Mouse (Mus musculus) forebrain, embryonic 12.5 days (tissue): Measurements from ENCODE around the gene Sarnp. TPM values are rescaled to one million over a fixed set of nuclear protein-coding genes. Genes with fewer than 3 reads are reported as not detected.
"Not testable (repeated sequence)": the region's sequence is repeated elsewhere in the genome, so short reads cannot be mapped to it uniquely, and the experiment has no call there.

ENCODE experiments used
- ATAC-seq: fragments of 200-750 bp; cut with Nextera tagmentation; 2 replicates; pipeline ENCODE4 v1.8.0; 2017; ENCODE audit warnings: moderate TSS enrichment; ENCODE audit not compliant: low FRiP score
- H3K27ac ChIP-seq: fragments of 300-500 bp; sonication (generic); 2 replicates; pipeline ENCODE4 v1.5.1; 2016; ENCODE audit warnings: mild to moderate bottlenecking
- H3K27me3 ChIP-seq: fragments of 300-500 bp; sonication (generic); 2 replicates; pipeline ENCODE4 v1.6.1; 2016; ENCODE audit warnings: mild to moderate bottlenecking
- H3K36me3 ChIP-seq: fragments of 300-500 bp; sonication (generic); replicated peaks from 2 replicates; pipeline ENCODE4 v1.6.1; 2016; ENCODE audit warnings: mild to moderate bottlenecking
- H3K4me1 ChIP-seq: fragments of 300-500 bp; sonication (generic); 2 replicates; pipeline ENCODE4 v1.6.1; 2016
- H3K4me2 ChIP-seq: fragments of 300-500 bp; sonication (generic); 2 replicates; pipeline ENCODE4 v1.6.1; 2016; ENCODE audit warnings: mild to moderate bottlenecking, moderate library complexity
- H3K4me3 ChIP-seq: fragments of 300-500 bp; sonication (generic); replicated peaks from 2 replicates; pipeline ENCODE4 v1.5.1; 2016; ENCODE audit warnings: mild to moderate bottlenecking
- H3K9ac ChIP-seq: fragments of 300-500 bp; sonication (generic); 2 replicates; pipeline ENCODE4 v1.6.1; 2016; ENCODE audit warnings: mild to moderate bottlenecking
- H3K9me3 ChIP-seq: fragments of 300-500 bp; sonication (generic); 2 replicates; pipeline ENCODE4 v1.6.1; 2016
- WGBS: fragments of 180-500 bp; shearing (Covaris S2); methylation state at CpG from one replicate; pipeline ENCODE4 v1.1.7; 2016; 5-methylcytosine and 5-hydroxymethylcytosine counted together
- polyA plus RNA-seq: library from polyadenylated mRNA; unstranded; fragments of >200 nt; fragmentation: Nextera tagmentation; extraction: Ambion mirVana; gene quantifications from 2 replicates; pipeline ENCODE4 v1.2.1, GENCODE M21; 2016

The Sarnp gene
- polyA plus RNA-seq, 1 experiment from 2014 or later, result 251 TPM

GRCm38 (mm10) chr10:128823087-128823486 lies 6.0 kb downstream of the Sarnp start:
- H3K27ac ChIP-seq, H3K9me3 ChIP-seq, H3K9ac ChIP-seq, ATAC-seq, H3K27me3 ChIP-seq: not testable (repeated sequence)
- 74% methylated on average over 4 of the region's 4 CpGs for WGBS
- H3K4me2 ChIP-seq, result peak overlapping the region; percentile 78
- H3K4me3 ChIP-seq, result peak overlapping the region; percentile 74
- H3K36me3 ChIP-seq, result peaks cover 34% of the 10 kb centered on the region
- H3K4me1 ChIP-seq, result peaks cover 18% of the 10 kb centered on the region

GRCm38 (mm10) chr10:128823821-128824220 lies 6.7 kb downstream of the Sarnp start:
- no peak for ATAC-seq
- Histone ChIP-seq H3K27me3 (no peaks in the 10 kb centered on the region), H3K36me3 (peaks cover 29% of the 10 kb centered on the region), H3K4me3 (no peak overlapping the region), H3K9me3 (no peaks in the 10 kb centered on the region), H3K27ac (no peak overlapping the region), H3K4me1 (peaks cover 18% of the 10 kb centered on the region), H3K4me2 (no peak overlapping the region), H3K9ac (no peak overlapping the region)
- 97% methylated on average over 9 of the region's 9 CpGs for WGBS

- Histone ChIP-seq H3K9ac (no peak overlapping the region), H3K27ac (no peak overlapping the region), H3K4me3 (no peak overlapping the region), H3K36me3 (peaks cover 76% of the 10 kb centered on the region), H3K27me3 (no peaks in the 10 kb centered on the region), H3K4me2 (no peak overlapping the region), H3K4me1 (no peaks in the 10 kb centered on the region), H3K9me3 (no peaks in the 10 kb centered on the region)
- ATAC-seq, result no peak
Measured at GRCm38 (mm10) chr10:128837400-128837799, 20.3 kb downstream of the Sarnp start.

GRCm38 (mm10) chr10:128839434-128839833 lies 22.3 kb downstream of the Sarnp start:
- H3K9ac ChIP-seq, result no peak overlapping the region
- H3K4me2 ChIP-seq, result no peak overlapping the region
- peaks cover 74% of the 10 kb centered on the region for H3K36me3 ChIP-seq
- no peak overlapping the region for H3K4me3 ChIP-seq
- H3K27me3 ChIP-seq, result no peaks in the 10 kb centered on the region
- ATAC-seq, result no peak
- H3K27ac ChIP-seq, result no peak overlapping the region
- H3K9me3 ChIP-seq, result no peaks in the 10 kb centered on the region
- H3K4me1 ChIP-seq, result no peaks in the 10 kb centered on the region

GRCm38 (mm10) chr10:128840612-128841011 lies 23.5 kb downstream of the Sarnp start:
- H3K9me3 ChIP-seq, result no peaks in the 10 kb centered on the region
- H3K4me1 ChIP-seq, result no peaks in the 10 kb centered on the region
- H3K4me2 ChIP-seq, result no peak overlapping the region
- no peak overlapping the region for H3K4me3 ChIP-seq
- no peak for ATAC-seq
- no peak overlapping the region for H3K27ac ChIP-seq
- peaks cover 73% of the 10 kb centered on the region for H3K36me3 ChIP-seq
- no peak overlapping the region for H3K9ac ChIP-seq
- H3K27me3 ChIP-seq, result no peaks in the 10 kb centered on the region

GRCm38 (mm10) chr10:128843260-128843659 lies 26.1 kb downstream of the Sarnp start:
- ATAC-seq, result no peak
- H3K4me2 ChIP-seq, result no peak overlapping the region
- no peaks in the 10 kb centered on the region for H3K4me1 ChIP-seq
- H3K27ac ChIP-seq, result no peak overlapping the region
- no peaks in the 10 kb centered on the region for H3K9me3 ChIP-seq
- H3K9ac ChIP-seq, result no peak overlapping the region
- no peak overlapping the region for H3K4me3 ChIP-seq
- H3K27me3 ChIP-seq, result no peaks in the 10 kb centered on the region
- peaks cover 73% of the 10 kb centered on the region for H3K36me3 ChIP-seq
- WGBS, result 96% methylated on average over 5 of the region's 5 CpGs

GRCm38 (mm10) chr10:128845516-128845915 lies 28.4 kb downstream of the Sarnp start:
- Histone ChIP-seq H3K4me1 (no peaks in the 10 kb centered on the region), H3K9me3 (no peaks in the 10 kb centered on the region), H3K4me3 (no peak overlapping the region), H3K9ac (no peak overlapping the region), H3K36me3 (peaks cover 74% of the 10 kb centered on the region), H3K27me3 (no peaks in the 10 kb centered on the region), H3K4me2 (no peak overlapping the region), H3K27ac (no peak overlapping the region)
- ATAC-seq, result no peak
- 41% methylated on average over 2 of the region's 2 CpGs for WGBS

- no peaks in the 10 kb centered on the region for H3K4me1 ChIP-seq
- no peak overlapping the region for H3K4me2 ChIP-seq
- H3K27me3 ChIP-seq, result no peaks in the 10 kb centered on the region
- H3K4me3 ChIP-seq, result no peak overlapping the region
- peaks cover 67% of the 10 kb centered on the region for H3K36me3 ChIP-seq
- no peak overlapping the region for H3K9ac ChIP-seq
- no peaks in the 10 kb centered on the region for H3K9me3 ChIP-seq
- no peak for ATAC-seq
- no peak overlapping the region for H3K27ac ChIP-seq
- WGBS, result over 99% methylated on average over 4 of the region's 4 CpGs
Measured at GRCm38 (mm10) chr10:128846664-128847063, 29.5 kb downstream of the Sarnp start.

- WGBS, result 78% methylated on average over 2 of the region's 2 CpGs
- no peak overlapping the region for H3K27ac ChIP-seq
- H3K4me3 ChIP-seq, result no peak overlapping the region
- no peak overlapping the region for H3K4me2 ChIP-seq
- ATAC-seq, result no peak
- H3K9ac ChIP-seq, result no peak overlapping the region
- no peaks in the 10 kb centered on the region for H3K9me3 ChIP-seq
- H3K36me3 ChIP-seq, result peaks cover 61% of the 10 kb centered on the region
- no peaks in the 10 kb centered on the region for H3K4me1 ChIP-seq
- no peaks in the 10 kb centered on the region for H3K27me3 ChIP-seq
Measured at GRCm38 (mm10) chr10:128848426-128848825, 31.3 kb downstream of the Sarnp start.

GRCm38 (mm10) chr10:128850339-128850738 lies 33.2 kb downstream of the Sarnp start:
- 79% methylated on average over 3 of the region's 3 CpGs for WGBS
- Histone ChIP-seq H3K9ac (no peak overlapping the region), H3K4me2 (no peak overlapping the region), H3K9me3 (no peaks in the 10 kb centered on the region), H3K27ac (no peak overlapping the region), H3K4me3 (no peak overlapping the region), H3K36me3 (peaks cover 58% of the 10 kb centered on the region), H3K27me3 (no peaks in the 10 kb centered on the region), H3K4me1 (no peaks in the 10 kb centered on the region)
- no peak for ATAC-seq

- Histone ChIP-seq H3K27me3 (no peaks in the 10 kb centered on the region), H3K9ac (no peak overlapping the region), H3K27ac (no peak overlapping the region), H3K4me3 (no peak overlapping the region), H3K9me3 (no peaks in the 10 kb centered on the region), H3K4me1 (no peaks in the 10 kb centered on the region), H3K36me3 (peaks cover 50% of the 10 kb centered on the region), H3K4me2 (no peak overlapping the region)
- no peak for ATAC-seq
Measured at GRCm38 (mm10) chr10:128861176-128861575, 44.0 kb downstream of the Sarnp start.

- H3K9ac ChIP-seq, result no peak overlapping the region
- H3K27ac ChIP-seq, result no peak overlapping the region
- no peaks in the 10 kb centered on the region for H3K4me1 ChIP-seq
- H3K4me2 ChIP-seq, result no peak overlapping the region
- no peaks in the 10 kb centered on the region for H3K9me3 ChIP-seq
- H3K27me3 ChIP-seq, result no peaks in the 10 kb centered on the region
- WGBS, result 91% methylated on average over 3 of the region's 3 CpGs
- ATAC-seq, result no peak
- H3K4me3 ChIP-seq, result no peak overlapping the region
- peaks cover 41% of the 10 kb centered on the region for H3K36me3 ChIP-seq
Measured at GRCm38 (mm10) chr10:128866042-128866441, 48.9 kb downstream of the Sarnp start.

- peaks cover 43% of the 10 kb centered on the region for H3K36me3 ChIP-seq
- H3K9me3 ChIP-seq, result no peaks in the 10 kb centered on the region
- no peaks in the 10 kb centered on the region for H3K4me1 ChIP-seq
- no peak overlapping the region for H3K4me2 ChIP-seq
- no peak overlapping the region for H3K4me3 ChIP-seq
- WGBS, result 88% methylated on average over 1 of the region's 1 CpGs
- ATAC-seq, result no peak
- H3K27me3 ChIP-seq, result no peaks in the 10 kb centered on the region
- no peak overlapping the region for H3K9ac ChIP-seq
- H3K27ac ChIP-seq, result no peak overlapping the region
Measured at GRCm38 (mm10) chr10:128866518-128866917, 49.4 kb downstream of the Sarnp start.

- H3K27ac ChIP-seq, result no peak overlapping the region
- H3K9me3 ChIP-seq, result no peaks in the 10 kb centered on the region
- no peak overlapping the region for H3K4me2 ChIP-seq
- ATAC-seq, result no peak
- H3K36me3 ChIP-seq, result peaks cover 59% of the 10 kb centered on the region
- 87% methylated on average over 3 of the region's 3 CpGs for WGBS
- no peak overlapping the region for H3K4me3 ChIP-seq
- no peaks in the 10 kb centered on the region for H3K4me1 ChIP-seq
- H3K27me3 ChIP-seq, result no peaks in the 10 kb centered on the region
- H3K9ac ChIP-seq, result no peak overlapping the region
Measured at GRCm38 (mm10) chr10:128870341-128870740, 53.2 kb downstream of the Sarnp start.
